Mouse (Mus musculus) hindbrain, embryonic 11.5 days (tissue): ENCODE data around the gene Smpd2. TPM values are rescaled to one million over a fixed set of nuclear protein-coding genes. Genes with fewer than 3 reads are reported as not detected.

Source experiments
- ATAC-seq: fragments of 200-750 bp; cut with Nextera tagmentation; 2 replicates; pipeline ENCODE4 v1.8.0; 2017; ENCODE audit warnings: mild to moderate bottlenecking, moderate TSS enrichment, moderate library complexity; ENCODE audit not compliant: low FRiP score
- DNase-seq: peaks from one replicate; pipeline ENCODE4 v3.0.0-alpha.2; 2015; ENCODE audit warnings: low spot score
- H3K27ac ChIP-seq: fragments of 300-500 bp; sonication (generic); 2 replicates; pipeline ENCODE4 v1.5.1; 2014; ENCODE audit warnings: mild to moderate bottlenecking, low read depth, low read length
- H3K27me3 ChIP-seq: fragments of 300-500 bp; sonication (generic); 2 replicates; pipeline ENCODE4 v1.6.1; 2014; ENCODE audit warnings: mild to moderate bottlenecking, low read length, moderate library complexity, mixed read lengths; ENCODE audit not compliant: control insufficient read depth, insufficient read depth
- H3K36me3 ChIP-seq: fragments of 300-500 bp; sonication (generic); 2 replicates; pipeline ENCODE4 v1.6.1; 2014; ENCODE audit warnings: mild to moderate bottlenecking, low read length, moderate library complexity, mixed read lengths; ENCODE audit not compliant: control insufficient read depth, insufficient read depth
- H3K4me1 ChIP-seq: fragments of 300-500 bp; sonication (generic); replicated peaks from 2 replicates; pipeline ENCODE4 v1.6.1; 2014; ENCODE audit warnings: low read length, mixed read lengths; ENCODE audit not compliant: control insufficient read depth, insufficient read depth
- H3K4me2 ChIP-seq: fragments of 300-500 bp; sonication (generic); replicated peaks from 2 replicates; pipeline ENCODE4 v1.6.1; 2014; ENCODE audit warnings: mild to moderate bottlenecking, low read depth, low read length
- H3K4me3 ChIP-seq: fragments of 300-500 bp; sonication (generic); 2 replicates; pipeline ENCODE4 v1.5.1; 2014; ENCODE audit warnings: low read depth, low read length
- H3K9ac ChIP-seq: fragments of 300-500 bp; sonication (generic); 2 replicates; pipeline ENCODE4 v1.6.1; 2014; ENCODE audit warnings: low read depth, low read length
- H3K9me3 ChIP-seq: fragments of 300-500 bp; sonication (generic); 2 replicates; pipeline ENCODE4 v1.6.1; 2016; ENCODE audit warnings: low read length; ENCODE audit not compliant: control insufficient read depth
- WGBS: fragments of 180-500 bp; shearing (Covaris S2); extraction: QIAGEN DNeasy Blood & Tissue Kit; methylation state at CpG from one replicate; pipeline ENCODE4 v1.1.7; 2014; 5-methylcytosine and 5-hydroxymethylcytosine counted together
- polyA plus RNA-seq: library from polyadenylated mRNA; unstranded; fragments of >200 nt; fragmentation: Nextera tagmentation; extraction: Ambion mirVana; gene quantifications from 2 replicates; pipeline ENCODE4 v1.2.1, GENCODE M21; 2014

Smpd2 gene
- polyA plus RNA-seq, 1 experiment from 2014 or later: 47.6 TPM

- Histone ChIP-seq H3K4me2 (0 out of 2 replicates have a peak overlapping the region, but pooled peaks have one; percentile 0), H3K27ac (no peak overlapping the region), H3K9me3 (no peaks in the 10 kb centered on the region), H3K36me3 (no peaks in the 10 kb centered on the region), H3K4me1 (0 out of 2 replicates have a peak, but pooled peaks cover 2% of the 10 kb centered on the region), H3K27me3 (no peaks in the 10 kb centered on the region), H3K9ac (no peak overlapping the region), H3K4me3 (no peak overlapping the region)
- WGBS: 96% methylated on average over 9 of the region's 9 CpGs
- DNase-seq: no peak
- no peak for ATAC-seq
Observed at GRCm38 (mm10) chr10:41451656-41452055, 38.5 kb downstream of the Smpd2 start.

DNA sequence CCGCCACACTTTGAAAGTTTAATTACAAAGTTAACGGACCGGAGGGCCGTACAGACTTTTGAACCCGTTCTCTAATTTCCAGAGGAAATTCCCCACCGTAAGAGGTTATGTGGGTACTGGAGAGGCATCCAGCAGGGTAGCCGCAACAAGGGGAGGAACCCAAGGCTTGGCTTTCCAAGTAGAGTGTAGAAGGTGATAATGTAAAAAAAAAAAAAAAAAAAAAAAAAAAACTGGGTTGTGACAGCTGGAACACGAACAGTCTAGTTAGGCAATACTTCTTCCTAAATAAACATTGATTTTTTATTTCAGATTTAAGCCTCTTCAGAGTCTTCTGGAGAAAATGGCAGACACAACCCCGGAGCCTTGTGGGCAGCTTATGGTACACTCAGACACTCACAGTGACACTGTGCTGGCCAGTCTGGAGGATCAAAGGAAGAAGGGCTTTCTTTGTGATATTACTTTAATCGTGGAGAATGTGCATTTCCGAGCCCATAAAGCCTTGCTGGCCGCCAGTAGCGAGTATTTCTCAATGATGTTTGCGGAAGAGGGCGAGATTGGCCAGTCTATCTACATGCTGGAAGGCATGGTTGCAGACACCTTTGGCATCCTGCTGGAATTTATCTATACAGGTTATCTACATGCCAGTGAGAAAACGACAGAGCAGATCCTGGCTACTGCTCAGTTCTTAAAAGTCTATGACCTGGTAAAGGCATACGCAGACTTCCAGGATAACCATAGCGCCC lies 39.2 kb downstream of the Smpd2 start:
- Histone ChIP-seq H3K9me3 (no peaks in the 10 kb centered on the region), H3K27ac (no peak overlapping the region), H3K4me3 (peak overlapping the region; percentile 76), H3K9ac (peak overlapping the region; percentile 64), H3K36me3 (no peaks in the 10 kb centered on the region), H3K27me3 (no peaks in the 10 kb centered on the region), H3K4me1 (0 out of 2 replicates have a peak, but pooled peaks cover 2% of the 10 kb centered on the region), H3K4me2 (peak overlapping the region; percentile 61)
- peak; percentile 6; the same call in 1 of the 2 replicates for ATAC-seq
- 59% methylated on average over 18 of the region's 18 CpGs for WGBS
- no peak for DNase-seq

GRCm38 (mm10) chr10:41450137-41450670 lies 40.0 kb downstream of the Smpd2 start, which contains the start of gene Zbtb24:
TSS of gene Zbtb24 (plus strand) at chr10:41450383.
- Histone ChIP-seq H3K9me3 (no peaks in the 10 kb centered on the region), H3K4me3 (peak within 1 kb of the TSS; percentile 76), H3K27me3 (no peaks in the 10 kb centered on the region), H3K27ac (peak within 1 kb of the TSS; percentile 65; the same call in 1 of the 2 replicates), H3K9ac (peak within 1 kb of the TSS; percentile 69), H3K4me1 (0 out of 2 replicates have a peak, but pooled peaks cover 2% of the 10 kb centered on the region), H3K36me3 (no peaks in the 10 kb centered on the region), H3K4me2 (peak within 1 kb of the TSS; percentile 75)
- peak; percentile 99 for DNase-seq
- under 1% methylated on average over 48 of the region's 49 CpGs for WGBS
- ATAC-seq: peak; percentile 94

DNA sequence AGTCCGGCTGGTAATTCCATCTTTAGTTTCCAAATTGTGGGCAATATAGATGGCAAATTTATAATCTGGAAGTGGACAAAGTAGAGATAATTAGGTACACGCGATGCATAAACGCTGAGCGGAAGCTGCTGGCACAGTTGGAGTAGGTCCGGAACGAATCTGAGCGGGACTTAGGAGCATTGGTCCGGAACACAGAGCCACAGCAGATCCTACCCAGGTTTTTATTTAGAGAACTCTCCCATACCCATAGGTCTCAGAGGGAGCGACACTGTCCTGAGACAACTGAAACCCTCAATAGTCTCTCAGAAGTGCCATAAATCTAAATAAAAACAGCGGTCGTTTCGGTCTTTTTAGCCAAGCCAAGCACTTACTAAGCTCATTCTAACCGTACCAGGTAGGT lies 40.5 kb downstream of the Smpd2 start:
- Histone ChIP-seq H3K4me1 (0 out of 2 replicates have a peak, but pooled peaks cover 2% of the 10 kb centered on the region), H3K27me3 (no peaks in the 10 kb centered on the region), H3K27ac (peak overlapping the region; percentile 65; the same call in 1 of the 2 replicates), H3K9ac (peak overlapping the region; percentile 69), H3K4me3 (peak overlapping the region; percentile 76), H3K36me3 (no peaks in the 10 kb centered on the region), H3K9me3 (no peaks in the 10 kb centered on the region), H3K4me2 (peak overlapping the region; percentile 75)
- ATAC-seq: peak; percentile 84
- 15% methylated on average over 14 of the region's 14 CpGs for WGBS
- no peak for DNase-seq

- 86% methylated on average over 1 of the region's 1 CpGs for WGBS
- H3K36me3 ChIP-seq: no peaks in the 10 kb centered on the region
- ATAC-seq (no peak), DNase-seq (no peak)
- no peak overlapping the region for H3K9ac ChIP-seq
- no peaks in the 10 kb centered on the region for H3K27me3 ChIP-seq
- H3K9me3 ChIP-seq: no peaks in the 10 kb centered on the region
- H3K4me2 ChIP-seq: no peak overlapping the region
- no peak overlapping the region for H3K4me3 ChIP-seq
- H3K27ac ChIP-seq: no peak overlapping the region
- 0 out of 2 replicates have a peak, but pooled peaks cover 2% of the 10 kb centered on the region for H3K4me1 ChIP-seq
Observed at GRCm38 (mm10) chr10:41448216-41448615, 42.0 kb downstream of the Smpd2 start.

Other genes with a start within 250 kb of the Smpd2 start
- gene Fig4, start 187.1 kb downstream of the Smpd2 start, polyA plus RNA-seq: 23.3 and 26.8 TPM in 2 replicates
- 0.25 and 0.46 TPM in 2 replicates for gene Ak9, start 186.4 kb downstream of the Smpd2 start, polyA plus RNA-seq
- 20.1 TPM in 2 replicates for gene Zbtb24, start 40.0 kb downstream of the Smpd2 start, polyA plus RNA-seq
- 26.6 and 28.1 TPM in 2 replicates for gene Mical1, start 14.1 kb downstream of the Smpd2 start, polyA plus RNA-seq
- gene Ppil6, start 70 bp upstream of the Smpd2 start, polyA plus RNA-seq: 1.3 and 1.4 TPM in 2 replicates
- 122 and 123 TPM in 2 replicates for gene Cd164, start 29.0 kb upstream of the Smpd2 start, polyA plus RNA-seq
- gene Ccdc162, start 226.3 kb upstream of the Smpd2 start, polyA plus RNA-seq: 0.74 and 0.92 TPM in 2 replicates